10 mouse cellular contexts compared by ENCODE assay signal in genomic region chr13:36732891-36733490, GRCm38 (mm10). TPM values are rescaled to one million over a fixed set of nuclear protein-coding genes. Genes with fewer than 3 reads are reported as not detected.
DNase-seq lines count a peak whose midpoint lies in the region; ATAC-seq lines count a peak whose summit lies in the region.
"Had no signal": no experiment of that assay in that cellular context is flagged by ENCODE, and none has a peak within 500 bp of the region (broad histone marks: within the 10 kb centered on the region; RNA-seq: fewer than 3 reads in every experiment).

No protein-coding gene starts in this region.

- H3K4me3 ChIP-seq in heart, embryonic 13.5 days: no peak overlapping the region
- H3K4me3 ChIP-seq in embryonic facial prominence, embryonic 10.5 days: 0 out of 2 replicates have a peak overlapping the region, but pooled peaks have one; percentile 2
- H3K4me3 ChIP-seq in hindbrain, embryonic 15.5 days: peak overlapping the region; percentile 46
- H3K4me3 ChIP-seq in midbrain, embryonic 14.5 days (replicated peaks; ENCODE audit: low read depth, low read length): peak overlapping the region; percentile 56

- H3K9me3 ChIP-seq in heart, embryonic 13.5 days: no peaks in the 10 kb centered on the region
- H3K9me3 ChIP-seq in embryonic facial prominence, embryonic 10.5 days: no peaks in the 10 kb centered on the region
- no peaks in the 10 kb centered on the region for H3K9me3 ChIP-seq in hindbrain, embryonic 15.5 days
- no peaks in the 10 kb centered on the region for H3K9me3 ChIP-seq in midbrain, embryonic 14.5 days (ENCODE audit: control insufficient read depth, low read length)

- peaks cover 35% of the 10 kb centered on the region for H3K4me1 ChIP-seq in heart, embryonic 13.5 days
- H3K4me1 ChIP-seq in embryonic facial prominence, embryonic 10.5 days: peaks cover 43% of the 10 kb centered on the region
- peaks cover 21% of the 10 kb centered on the region for H3K4me1 ChIP-seq in hindbrain, embryonic 15.5 days (replicated peaks)
- H3K4me1 ChIP-seq in midbrain, embryonic 14.5 days (ENCODE audit: control insufficient read depth, insufficient read depth, low read length): peaks cover 4% of the 10 kb centered on the region; the same call in 1 of the 2 replicates

- no peak for ATAC-seq in heart, embryonic 13.5 days (ENCODE audit: extremely low read depth, insufficient number of reproducible peaks, low FRiP score, low TSS enrichment)
- ATAC-seq in hindbrain, embryonic 15.5 days (ENCODE audit: low FRiP score, low read depth): no peak
- ATAC-seq in midbrain, embryonic 14.5 days (ENCODE audit: low FRiP score, low TSS enrichment): no peak
- ATAC-seq in megakaryocyte, adult 5-6 weeks (ENCODE audit: poor library complexity, severe bottlenecking): no peak

- no peak for DNase-seq in heart, adult 9 months (ENCODE audit: low spot score in 2 of 2)
- no peak for DNase-seq in embryonic facial prominence, embryonic 10.5 days (ENCODE audit: low spot score)
- DNase-seq in midbrain, embryonic 14.5 days: peak; percentile 60
- DNase-seq in adrenal gland, adult 8-10 months: no peak
- DNase-seq in left cerebral cortex, postnatal 10 days (ENCODE audit: extremely low spot score in 1 of 2, low spot score in 2 of 2): no peak
- DNase-seq: adrenal gland, postnatal 25 days; lung, adult 18-20 months had no signal

- H3K9ac ChIP-seq in heart, embryonic 13.5 days: no peak overlapping the region
- H3K9ac ChIP-seq in hindbrain, embryonic 15.5 days: peak overlapping the region; percentile 64
- H3K9ac ChIP-seq in midbrain, embryonic 14.5 days (replicated peaks; ENCODE audit: low read length): peak overlapping the region; percentile 84

- no peaks in the 10 kb centered on the region for H3K36me3 ChIP-seq in heart, embryonic 13.5 days
- H3K36me3 ChIP-seq in embryonic facial prominence, embryonic 10.5 days (replicated peaks): no peaks in the 10 kb centered on the region
- no peaks in the 10 kb centered on the region for H3K36me3 ChIP-seq in hindbrain, embryonic 15.5 days
- no peaks in the 10 kb centered on the region for H3K36me3 ChIP-seq in midbrain, embryonic 14.5 days (ENCODE audit: control insufficient read depth, insufficient read depth, low read length)

- intact Hi-C loops in left cerebral cortex, postnatal 10 days (cut with DNase I): loop anchor here (5.0 kb wide), 2 partner anchors 451 to 716 kb away; no protein-coding TSS in a partner anchor

- H3K4me2 ChIP-seq in heart, embryonic 13.5 days: peak overlapping the region; percentile 88
- H3K4me2 ChIP-seq in hindbrain, embryonic 15.5 days: peak overlapping the region; percentile 72
- H3K4me2 ChIP-seq in midbrain, embryonic 14.5 days (ENCODE audit: low read length): peak overlapping the region; percentile 76

- no peak overlapping the region for H3K27ac ChIP-seq in heart, embryonic 13.5 days (replicated peaks)
- H3K27ac ChIP-seq in embryonic facial prominence, embryonic 10.5 days (replicated peaks): no peak overlapping the region
- H3K27ac ChIP-seq in hindbrain, embryonic 15.5 days (replicated peaks): peak overlapping the region; percentile 95
- H3K27ac ChIP-seq in midbrain, embryonic 14.5 days (replicated peaks; ENCODE audit: low read depth, low read length): peak overlapping the region; percentile 96

- 8% methylated on average over 6 of the region's 6 CpGs for WGBS in heart, embryonic 13.5 days
- 5% methylated on average over 6 of the region's 6 CpGs for whole genome bisulfite sequencing in embryonic facial prominence, embryonic 10.5 days
- WGBS in hindbrain, embryonic 15.5 days: 6% methylated on average over 6 of the region's 6 CpGs
- WGBS in midbrain, embryonic 14.5 days: 6% methylated on average over 6 of the region's 6 CpGs

- H3K27me3 ChIP-seq in heart, embryonic 13.5 days (replicated peaks): peaks cover 78% of the 10 kb centered on the region
- peaks cover 94% of the 10 kb centered on the region for H3K27me3 ChIP-seq in embryonic facial prominence, embryonic 10.5 days (replicated peaks; ENCODE audit: low read depth, poor library complexity, severe bottlenecking)
- H3K27me3 ChIP-seq in hindbrain, embryonic 15.5 days: peaks cover 39% of the 10 kb centered on the region
- peaks cover 36% of the 10 kb centered on the region for H3K27me3 ChIP-seq in midbrain, embryonic 14.5 days (ENCODE audit: control insufficient read depth, insufficient read depth, low read length)

RNA-seq across cellular contexts. Expression of gene Nrn1, which starts 1.9 kb away (rescaled TPM):
- polyA plus RNA-seq in heart, embryonic 13.5 days (2015; fragmentation: Nextera tagmentation; extraction: Ambion mirVana): 1.9 and 2.7 TPM in 2 replicates
- 2.9 and 3.4 TPM in 2 replicates for polyA plus RNA-seq in embryonic facial prominence, embryonic 10.5 days (2016; fragmentation: Nextera tagmentation; extraction: Ambion mirVana)
- 76.0 and 78.5 TPM in 2 replicates for polyA plus RNA-seq in hindbrain, embryonic 15.5 days (2015; fragmentation: Nextera tagmentation; extraction: Ambion mirVana)
- polyA plus RNA-seq in midbrain, embryonic 14.5 days (2014; fragmentation: Nextera tagmentation; extraction: Ambion mirVana): 80.6 and 81.1 TPM in 2 replicates
- 1 to 10 TPM; 2.8 to 6.1 (median 3.7) TPM for total RNA-seq in adrenal gland, adult 8-10 months (2022)
- 100 to 1,000 TPM in 1 of 2 experiments, 10 to 100 TPM in 1; 90.4 to 112 TPM for total RNA-seq in left cerebral cortex, postnatal 10 days (2021)
- total RNA-seq in megakaryocyte, adult 5-6 weeks (2015): not detected in 2 replicates
- not detected in 2 replicates for total RNA-seq in megakaryocyte, adult 5-6 weeks (2017)

Comparison
In these comparisons a context has a peak if more than half of its experiments do, and no peak if none do; other contexts are left out.
1. H3K27ac ChIP-seq: peak in hindbrain, embryonic 15.5 days (single experiment) and midbrain, embryonic 14.5 days (single experiment); none in heart, embryonic 13.5 days (single experiment) and embryonic facial prominence, embryonic 10.5 days (single experiment).
2. RNA of gene Nrn1, which starts 1.9 kb away (polyA plus RNA-seq): 80.6 to 81.1 TPM in midbrain, embryonic 14.5 days and 76.0 to 78.5 TPM in hindbrain, embryonic 15.5 days; 2.9 to 3.4 TPM in embryonic facial prominence, embryonic 10.5 days and 1.9 to 2.7 TPM in heart, embryonic 13.5 days; every median in the first group is over 10 times any median in the second.
3. Peak in every context shown above with its lines, with median percentiles within 50 percentile points of each other: H3K4me2 ChIP-seq.